Mouse (Mus musculus) hindbrain, embryonic 12.5 days (tissue): Measurements from ENCODE around the gene Oprm1. TPM values are rescaled to one million over a fixed set of nuclear protein-coding genes. Genes with fewer than 3 reads are reported as not detected.

Experiments used
- ATAC-seq: fragments of 200-750 bp; cut with Nextera tagmentation; 2 replicates; pipeline ENCODE4 v1.8.0; 2017; ENCODE audit warnings: moderate TSS enrichment; ENCODE audit not compliant: low FRiP score
- H3K27ac ChIP-seq: fragments of 300-500 bp; sonication (generic); 2 replicates; pipeline ENCODE4 v1.5.1; 2016; ENCODE audit warnings: mild to moderate bottlenecking
- H3K27me3 ChIP-seq: fragments of 300-500 bp; sonication (generic); 2 replicates; pipeline ENCODE4 v1.6.1; 2016; ENCODE audit warnings: mild to moderate bottlenecking
- H3K36me3 ChIP-seq: fragments of 300-500 bp; sonication (generic); 2 replicates; pipeline ENCODE4 v1.6.1; 2016; ENCODE audit warnings: mild to moderate bottlenecking
- H3K4me1 ChIP-seq: fragments of 300-500 bp; sonication (generic); 2 replicates; pipeline ENCODE4 v1.6.1; 2016
- H3K4me2 ChIP-seq: fragments of 300-500 bp; sonication (generic); replicated peaks from 2 replicates; pipeline ENCODE4 v1.6.1; 2016; ENCODE audit warnings: mild to moderate bottlenecking
- H3K4me3 ChIP-seq: fragments of 300-500 bp; sonication (generic); 2 replicates; pipeline ENCODE4 v1.5.1; 2016; ENCODE audit warnings: mild to moderate bottlenecking
- H3K9ac ChIP-seq: fragments of 300-500 bp; sonication (generic); 2 replicates; pipeline ENCODE4 v1.6.1; 2016; ENCODE audit warnings: mild to moderate bottlenecking, moderate library complexity
- H3K9me3 ChIP-seq: fragments of 300-500 bp; sonication (generic); replicated peaks from 2 replicates; pipeline ENCODE4 v1.6.1; 2016; ENCODE audit warnings: mild to moderate bottlenecking
- WGBS: fragments of 180-500 bp; shearing (Covaris S2); methylation state at CpG from one replicate; pipeline ENCODE4 v1.1.7; 2016; 5-methylcytosine and 5-hydroxymethylcytosine counted together
- polyA plus RNA-seq: library from polyadenylated mRNA; unstranded; fragments of >200 nt; fragmentation: Nextera tagmentation; extraction: Ambion mirVana; gene quantifications from 2 replicates; pipeline ENCODE4 v1.2.1, GENCODE M21; 2016

Gene Oprm1
- polyA plus RNA-seq, 1 experiment from 2014 or later, result 1.1 TPM

DNA sequence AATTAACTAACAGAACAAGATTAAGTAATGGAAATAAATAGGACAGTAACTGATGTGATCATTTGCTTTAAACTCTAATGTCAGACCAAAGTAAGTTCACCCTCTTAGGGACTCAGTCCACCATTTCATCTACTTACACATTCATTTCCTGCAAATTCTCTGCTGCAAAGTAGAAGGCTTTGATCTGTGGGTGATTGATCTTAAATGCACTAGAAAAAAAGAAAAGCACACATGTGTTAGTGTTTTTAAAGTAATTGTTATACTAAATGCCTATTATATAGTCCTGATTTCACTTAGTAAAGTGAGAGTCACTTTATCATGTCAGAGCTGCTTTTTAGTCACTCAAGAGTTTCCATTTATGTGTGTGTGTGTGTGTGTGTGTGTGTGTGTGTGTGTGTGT, 196.2 kb downstream of the Oprm1 start:
- Histone ChIP-seq H3K4me1 (no peaks in the 10 kb centered on the region), H3K4me3 (no peak overlapping the region), H3K36me3 (no peaks in the 10 kb centered on the region), H3K9me3 (no peaks in the 10 kb centered on the region), H3K4me2 (no peak overlapping the region), H3K27me3 (no peaks in the 10 kb centered on the region), H3K27ac (no peak overlapping the region), H3K9ac (no peak overlapping the region)
- ATAC-seq, result no peak

- H3K9me3 ChIP-seq, result no peaks in the 10 kb centered on the region
- no peak overlapping the region for H3K4me3 ChIP-seq
- WGBS, result 92% methylated on average over 2 of the region's 2 CpGs
- no peak overlapping the region for H3K9ac ChIP-seq
- no peaks in the 10 kb centered on the region for H3K36me3 ChIP-seq
- no peak for ATAC-seq
- H3K4me2 ChIP-seq, result no peak overlapping the region
- H3K27ac ChIP-seq, result no peak overlapping the region
- no peaks in the 10 kb centered on the region for H3K27me3 ChIP-seq
- H3K4me1 ChIP-seq, result no peaks in the 10 kb centered on the region
Measured at GRCm38 (mm10) chr10:6956357-6956756, 198.1 kb downstream of the Oprm1 start.

- no peak for ATAC-seq
- H3K4me1 ChIP-seq, result no peaks in the 10 kb centered on the region
- no peaks in the 10 kb centered on the region for H3K9me3 ChIP-seq
- H3K9ac ChIP-seq, result no peak overlapping the region
- WGBS, result 76% methylated on average over 5 of the region's 5 CpGs
- no peak overlapping the region for H3K4me2 ChIP-seq
- H3K27ac ChIP-seq, result no peak overlapping the region
- no peaks in the 10 kb centered on the region for H3K36me3 ChIP-seq
- H3K27me3 ChIP-seq, result no peaks in the 10 kb centered on the region
- H3K4me3 ChIP-seq, result no peak overlapping the region
Measured at GRCm38 (mm10) chr10:6958791-6959190, 200.5 kb downstream of the Oprm1 start.

GRCm38 (mm10) chr10:6967588-6968242, 209.4 kb downstream of the Oprm1 start:
- 81% methylated on average over 8 of the region's 8 CpGs for WGBS
- ATAC-seq, result no peak
- Histone ChIP-seq H3K4me3 (no peak overlapping the region), H3K9me3 (no peaks in the 10 kb centered on the region), H3K4me2 (no peak overlapping the region), H3K27me3 (no peaks in the 10 kb centered on the region), H3K4me1 (no peaks in the 10 kb centered on the region), H3K9ac (no peak overlapping the region), H3K27ac (no peak overlapping the region), H3K36me3 (no peaks in the 10 kb centered on the region)

GRCm38 (mm10) chr10:6968334-6968733, 210.0 kb downstream of the Oprm1 start:
- no peak overlapping the region for H3K4me2 ChIP-seq

DNA sequence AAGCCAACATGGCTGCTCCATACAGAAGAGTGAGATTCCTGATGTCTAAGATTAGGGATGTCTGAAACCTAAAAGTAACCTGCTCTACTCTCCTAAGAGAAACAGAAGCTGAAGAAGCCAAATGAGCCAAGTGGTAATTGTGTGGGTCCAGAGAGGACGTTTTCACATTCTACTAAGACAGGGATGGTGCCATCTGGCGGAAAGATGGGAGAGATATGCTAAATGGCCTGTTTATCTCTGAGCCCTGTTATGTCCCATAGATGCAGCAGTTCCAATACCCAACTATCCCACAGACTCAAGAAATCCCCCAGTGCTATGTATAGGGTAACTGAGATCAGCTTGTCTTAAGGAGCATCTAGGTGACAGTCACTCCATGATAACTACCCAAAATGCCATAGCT, 219.5 kb downstream of the Oprm1 start:
- Histone ChIP-seq H3K27ac (no peak overlapping the region), H3K9me3 (no peaks in the 10 kb centered on the region), H3K4me3 (no peak overlapping the region), H3K9ac (no peak overlapping the region), H3K4me1 (no peaks in the 10 kb centered on the region), H3K36me3 (no peaks in the 10 kb centered on the region), H3K4me2 (no peak overlapping the region), H3K27me3 (no peaks in the 10 kb centered on the region)
- WGBS, result 72% methylated on average over 2 of the region's 2 CpGs
- no peak for ATAC-seq

More at GRCm38 (mm10) chr10:6968334-6968733, 210.0 kb downstream of the Oprm1 start:
- WGBS, result 88% methylated on average over 1 of the region's 1 CpGs
- H3K4me1 ChIP-seq, result no peaks in the 10 kb centered on the region
- ATAC-seq, result no peak
- no peaks in the 10 kb centered on the region for H3K36me3 ChIP-seq
- H3K27me3 ChIP-seq, result no peaks in the 10 kb centered on the region
- no peak overlapping the region for H3K9ac ChIP-seq
- H3K27ac ChIP-seq, result no peak overlapping the region
- H3K9me3 ChIP-seq, result no peaks in the 10 kb centered on the region
- H3K4me3 ChIP-seq, result no peak overlapping the region

- Histone ChIP-seq H3K4me1 (no peaks in the 10 kb centered on the region), H3K9ac (no peak overlapping the region), H3K4me3 (no peak overlapping the region), H3K36me3 (no peaks in the 10 kb centered on the region), H3K27me3 (no peaks in the 10 kb centered on the region), H3K4me2 (no peak overlapping the region), H3K27ac (no peak overlapping the region), H3K9me3 (no peaks in the 10 kb centered on the region)
- WGBS, result 89% methylated on average over 1 of the region's 1 CpGs
- ATAC-seq, result no peak
Measured at GRCm38 (mm10) chr10:6978733-6979132, 220.4 kb downstream of the Oprm1 start.

GRCm38 (mm10) chr10:6979216-6979615, 220.9 kb downstream of the Oprm1 start:
- Histone ChIP-seq H3K36me3 (no peaks in the 10 kb centered on the region), H3K9me3 (no peaks in the 10 kb centered on the region), H3K4me2 (no peak overlapping the region), H3K27me3 (no peaks in the 10 kb centered on the region), H3K4me3 (no peak overlapping the region), H3K9ac (no peak overlapping the region), H3K4me1 (no peaks in the 10 kb centered on the region), H3K27ac (no peak overlapping the region)
- no peak for ATAC-seq
- 66% methylated on average over 7 of the region's 7 CpGs for WGBS

GRCm38 (mm10) chr10:6979789-6980188, 221.5 kb downstream of the Oprm1 start:
- Histone ChIP-seq H3K36me3 (no peaks in the 10 kb centered on the region), H3K9ac (no peak overlapping the region), H3K4me3 (0 out of 2 replicates have a peak overlapping the region, but pooled peaks have one; percentile 6), H3K27me3 (no peaks in the 10 kb centered on the region), H3K27ac (no peak overlapping the region), H3K4me2 (peak overlapping the region; percentile 35; the same call in 1 of the 2 replicates), H3K9me3 (no peaks in the 10 kb centered on the region), H3K4me1 (no peaks in the 10 kb centered on the region)
- no peak for ATAC-seq
- 54% methylated on average over 8 of the region's 8 CpGs for WGBS

- no peaks in the 10 kb centered on the region for H3K4me1 ChIP-seq
- 0 out of 2 replicates have a peak overlapping the region, but pooled peaks have one; percentile 6 for H3K4me3 ChIP-seq
- ATAC-seq, result no peak
- no peaks in the 10 kb centered on the region for H3K36me3 ChIP-seq
- H3K9ac ChIP-seq, result 0 out of 2 replicates have a peak overlapping the region, but pooled peaks have one; percentile 6
- no peaks in the 10 kb centered on the region for H3K9me3 ChIP-seq
- H3K27me3 ChIP-seq, result no peaks in the 10 kb centered on the region
- peak overlapping the region; percentile 35; the same call in 1 of the 2 replicates for H3K4me2 ChIP-seq
- WGBS, result 28% methylated on average over 6 of the region's 6 CpGs
- H3K27ac ChIP-seq, result no peak overlapping the region
Measured at GRCm38 (mm10) chr10:6980236-6980635, 221.9 kb downstream of the Oprm1 start.

GRCm38 (mm10) chr10:6982751-6983151, 224.4 kb downstream of the Oprm1 start:
- no peak for ATAC-seq
- Histone ChIP-seq H3K9ac (no peak overlapping the region), H3K4me2 (no peak overlapping the region), H3K27ac (no peak overlapping the region), H3K27me3 (no peaks in the 10 kb centered on the region), H3K9me3 (no peaks in the 10 kb centered on the region), H3K4me1 (no peaks in the 10 kb centered on the region), H3K36me3 (no peaks in the 10 kb centered on the region), H3K4me3 (no peak overlapping the region)
- 70% methylated on average over 2 of the region's 2 CpGs for WGBS

- no peak for ATAC-seq
- no peak overlapping the region for H3K4me2 ChIP-seq
- H3K27ac ChIP-seq, result no peak overlapping the region
- H3K9ac ChIP-seq, result no peak overlapping the region
- no peaks in the 10 kb centered on the region for H3K36me3 ChIP-seq
- H3K4me1 ChIP-seq, result no peaks in the 10 kb centered on the region
- no peaks in the 10 kb centered on the region for H3K27me3 ChIP-seq
- 87% methylated on average over 2 of the region's 2 CpGs for WGBS
- H3K9me3 ChIP-seq, result no peaks in the 10 kb centered on the region
- H3K4me3 ChIP-seq, result no peak overlapping the region
Measured at GRCm38 (mm10) chr10:6983431-6983830, 225.1 kb downstream of the Oprm1 start.

DNA sequence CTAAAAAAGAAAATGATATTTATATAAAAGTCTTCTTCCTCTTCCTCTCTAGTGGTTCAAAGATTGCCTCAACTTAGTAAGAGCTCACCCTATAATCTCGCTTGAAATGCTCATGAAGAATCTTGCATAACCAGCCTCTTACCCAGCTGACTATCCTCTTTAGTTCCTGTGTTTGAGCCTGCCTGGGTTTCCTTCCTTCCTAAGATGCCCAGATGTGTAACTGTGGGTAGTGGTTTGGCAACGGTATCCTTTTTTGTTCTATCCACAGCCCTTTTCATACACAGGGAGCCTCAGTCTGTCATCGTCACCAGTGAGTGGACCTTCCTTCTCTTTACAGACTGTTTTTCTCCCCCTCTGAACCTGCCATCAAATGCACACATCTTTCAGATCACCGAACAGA, 227.9 kb downstream of the Oprm1 start:
- H3K9me3 ChIP-seq, result no peaks in the 10 kb centered on the region
- no peak for ATAC-seq
- H3K36me3 ChIP-seq, result no peaks in the 10 kb centered on the region
- WGBS, result 88% methylated on average over 4 of the region's 4 CpGs
- no peak overlapping the region for H3K9ac ChIP-seq
- H3K4me1 ChIP-seq, result no peaks in the 10 kb centered on the region
- H3K4me3 ChIP-seq, result no peak overlapping the region
- no peaks in the 10 kb centered on the region for H3K27me3 ChIP-seq
- H3K4me2 ChIP-seq, result no peak overlapping the region
- no peak overlapping the region for H3K27ac ChIP-seq
